Mouse (Mus musculus) adrenal gland, postnatal 36 days (tissue): ENCODE measurements at regions not wholly inside any gene's neighbourhood (a gene's known extent, or its start where the extent isn't known, plus 50 kb on each side); places are given as distances from the start of the nearest gene placed in this dataset.

Experiments
- DNase-seq, 2 experiments: peaks; one replicate each; pipeline ENCODE4 v3.0.0; 2021; ENCODE audit warnings: mixed read lengths in 1 of 2

GRCm38 (mm10) chr13:105377038-105377437, 66.4 kb upstream of the Htr1a start:
- peak; percentile 77 to 83 for DNase-seq

DNA sequence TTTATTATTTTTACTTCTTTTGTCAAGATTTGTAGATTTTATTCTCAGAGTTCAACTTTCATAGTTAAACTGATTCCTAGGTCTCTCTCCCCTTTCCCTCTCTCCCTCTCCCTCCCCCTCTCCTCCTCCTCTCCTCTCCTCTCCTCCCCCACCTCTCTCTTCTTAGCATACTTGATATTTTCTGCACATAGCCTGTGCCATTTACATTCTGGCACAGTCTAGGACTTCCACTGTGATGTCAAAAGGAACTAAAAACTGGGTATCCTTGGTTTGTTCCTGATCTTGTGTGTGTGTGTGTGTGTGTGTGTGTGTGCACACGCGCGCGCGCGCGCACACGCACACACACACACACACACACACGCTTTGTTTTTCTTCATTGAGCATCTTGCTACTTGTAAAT, 64.9 kb upstream of the Htr1a start:
- DNase-seq: no peak

- no peak for DNase-seq
Measured at GRCm38 (mm10) chr13:105387016-105387772, 56.2 kb upstream of the Htr1a start.
